Mouse (Mus musculus): ENCODE measurements at regions not wholly inside any gene's neighbourhood (a gene's known extent, or its start where the extent isn't known, plus 50 kb on each side); places are given as distances from the start of the nearest gene placed in this dataset.

DNA sequence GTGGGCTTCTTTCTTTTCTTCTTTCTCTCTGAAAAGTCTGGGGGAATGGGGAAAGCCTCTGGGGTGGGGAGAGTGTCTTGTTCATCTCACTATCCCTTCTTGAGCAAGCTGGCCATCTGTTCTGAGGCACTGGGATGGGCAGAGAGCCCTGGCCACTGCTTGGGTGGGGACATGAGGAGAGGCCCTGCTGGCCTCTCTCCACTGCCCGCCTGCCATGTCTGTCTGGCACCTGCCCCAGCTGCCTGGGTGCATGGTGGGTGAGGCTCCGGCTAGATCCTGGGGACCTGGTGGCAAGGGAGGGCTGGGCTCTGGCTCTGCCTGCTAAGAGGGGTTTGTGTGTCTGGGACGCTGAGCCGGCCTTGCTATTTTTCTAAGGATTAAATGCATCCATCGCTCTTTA lies 70.3 kb downstream of the Uncx start:
- Histone ChIP-seq H3K4me2 (ENCODE audit: low read depth, low read length) (no peak overlapping the region), H3K36me3 (ENCODE audit: control insufficient read depth, insufficient read depth) (no peaks in the 10 kb centered on the region), H3K9ac (ENCODE audit: low read length) (no peak overlapping the region), H3K4me1 (ENCODE audit: control insufficient read depth, insufficient read depth, low read length) (no peaks in the 10 kb centered on the region), H3K27ac (ENCODE audit: low read length) (no peak overlapping the region), H3K9me3 (replicated peaks; ENCODE audit: control insufficient read depth, low read length) (no peaks in the 10 kb centered on the region), H3K4me3 (ENCODE audit: low read length) (no peak overlapping the region), H3K27me3 (ENCODE audit: control insufficient read depth, insufficient read depth, low read length) (peaks cover 6% of the 10 kb centered on the region)
- WGBS, result 71% methylated on average over 5 of the region's 5 CpGs
- ATAC-seq (replicated peaks; ENCODE audit: extremely low read depth, insufficient read depth, low FRiP score), result no peak

DNA sequence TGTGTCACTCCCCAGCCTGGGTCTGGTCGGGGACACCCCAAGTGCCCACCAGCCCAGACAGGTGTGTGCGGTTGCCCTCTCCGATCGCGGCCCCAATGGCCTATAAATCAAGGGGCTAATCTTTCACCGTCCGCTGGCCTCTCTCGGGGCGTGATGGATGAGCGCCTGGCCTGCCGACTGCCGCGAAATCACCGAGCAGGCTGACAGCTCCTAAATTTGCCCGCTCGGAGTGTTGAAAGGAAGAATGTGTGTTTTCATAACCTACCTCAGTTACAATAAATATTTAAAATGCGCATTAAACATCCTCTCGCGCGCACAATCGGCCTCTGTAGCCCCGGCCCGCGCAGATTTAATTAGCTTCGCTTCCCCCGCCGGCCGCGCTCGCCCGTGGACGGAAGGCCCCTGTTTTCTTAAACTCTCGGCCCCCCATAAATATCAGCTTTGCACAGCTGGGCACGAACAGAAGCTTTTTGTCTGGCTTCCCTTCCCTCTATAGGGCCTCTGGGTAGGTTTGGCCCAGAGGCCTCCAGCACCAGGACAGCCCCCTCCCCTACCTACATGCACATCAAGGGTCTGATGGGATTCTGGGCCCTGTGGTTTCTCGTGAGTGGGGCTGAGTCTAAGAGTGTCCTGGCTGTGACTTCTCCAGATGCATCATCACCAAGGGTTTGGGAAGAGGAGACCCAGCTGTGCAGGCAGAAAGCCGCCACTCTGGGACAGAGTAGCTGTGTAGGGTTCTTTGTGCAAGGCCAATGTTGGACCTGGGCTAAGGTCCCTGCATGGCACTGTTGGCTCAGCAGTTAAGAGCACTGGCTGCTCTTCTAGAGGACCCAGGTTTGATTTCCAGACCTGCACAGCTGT lies 76.2 kb downstream of the Uncx start:
- Histone ChIP-seq H3K4me3 (ENCODE audit: low read length) (no peak overlapping the region), H3K9me3 (replicated peaks; ENCODE audit: control insufficient read depth, low read length) (no peaks in the 10 kb centered on the region), H3K4me2 (ENCODE audit: low read depth, low read length) (no peak overlapping the region), H3K4me1 (ENCODE audit: control insufficient read depth, insufficient read depth, low read length) (no peaks in the 10 kb centered on the region), H3K9ac (ENCODE audit: low read length) (no peak overlapping the region), H3K27ac (ENCODE audit: low read length) (no peak overlapping the region), H3K36me3 (ENCODE audit: control insufficient read depth, insufficient read depth) (no peaks in the 10 kb centered on the region), H3K27me3 (ENCODE audit: control insufficient read depth, insufficient read depth, low read length) (peaks cover 16% of the 10 kb centered on the region)
- ATAC-seq (replicated peaks; ENCODE audit: extremely low read depth, insufficient read depth, low FRiP score), result no peak
- WGBS, result 36% methylated on average over 36 of the region's 36 CpGs

DNA sequence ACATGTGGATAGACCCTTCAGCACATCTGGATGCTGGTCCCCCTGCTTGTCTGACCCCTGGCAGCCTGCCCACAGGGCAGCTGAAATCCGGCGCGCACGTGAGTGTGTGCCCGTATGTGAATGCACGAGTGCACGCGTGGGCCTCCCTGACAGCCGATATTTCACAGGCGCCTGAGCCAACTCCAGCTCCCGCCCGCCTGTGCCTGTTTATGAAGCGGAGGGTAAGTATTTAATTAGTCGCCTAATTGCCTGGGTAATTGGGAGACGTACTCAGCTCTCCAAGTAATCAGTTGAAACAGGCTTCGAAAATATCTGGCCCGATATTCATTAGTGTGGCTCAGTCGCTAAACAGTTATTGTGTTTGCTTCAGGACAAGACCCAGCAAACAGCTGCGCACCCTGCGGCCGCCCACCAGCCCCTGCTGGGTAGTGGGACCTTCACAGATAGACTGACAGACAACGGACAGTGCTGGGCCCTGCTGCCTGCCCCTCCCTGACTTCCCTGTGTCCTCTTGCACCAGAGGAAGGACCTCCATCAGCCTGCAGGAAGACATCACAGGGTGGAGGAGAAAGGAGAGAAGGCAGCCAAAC lies 82.7 kb downstream of the Uncx start:
- H3K9me3 ChIP-seq (replicated peaks; ENCODE audit: control insufficient read depth, low read length), result peaks cover 4% of the 10 kb centered on the region; the same call in 1 of the 2 replicates
- H3K4me1 ChIP-seq (ENCODE audit: control insufficient read depth, insufficient read depth, low read length), result no peaks in the 10 kb centered on the region
- 80% methylated on average over 22 of the region's 22 CpGs for WGBS
- H3K27ac ChIP-seq (ENCODE audit: low read length), result no peak overlapping the region
- H3K4me2 ChIP-seq (ENCODE audit: low read depth, low read length), result no peak overlapping the region
- no peaks in the 10 kb centered on the region for H3K36me3 ChIP-seq (ENCODE audit: control insufficient read depth, insufficient read depth)
- H3K4me3 ChIP-seq (ENCODE audit: low read length), result no peak overlapping the region
- H3K9ac ChIP-seq (ENCODE audit: low read length), result no peak overlapping the region
- no peak for ATAC-seq (replicated peaks; ENCODE audit: extremely low read depth, insufficient read depth, low FRiP score)
- 0 out of 2 replicates have a peak, but pooled peaks cover 2% of the 10 kb centered on the region for H3K27me3 ChIP-seq (ENCODE audit: control insufficient read depth, insufficient read depth, low read length)

DNA sequence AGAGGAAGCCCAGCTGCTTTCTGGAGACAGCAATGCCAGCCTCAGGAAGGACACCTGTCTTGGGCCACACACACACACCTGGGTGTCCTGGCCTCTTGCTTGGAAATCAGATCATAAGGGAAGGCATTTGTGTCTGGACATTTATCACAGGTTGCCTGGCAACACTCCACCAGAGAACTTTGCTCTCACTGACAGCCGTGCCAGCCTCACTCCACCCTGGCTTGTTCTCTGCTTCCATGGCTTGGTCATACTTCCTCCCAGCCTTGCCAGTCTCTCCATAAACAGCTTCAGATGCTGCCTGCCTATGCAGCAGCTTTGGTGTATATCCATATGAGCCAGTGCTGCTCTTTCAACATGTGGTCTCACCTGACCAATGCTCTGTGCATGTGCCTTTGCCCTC lies 84.3 kb downstream of the Uncx start:
- Histone ChIP-seq H3K4me2 (ENCODE audit: low read depth, low read length) (no peak overlapping the region), H3K9ac (ENCODE audit: low read length) (no peak overlapping the region), H3K9me3 (replicated peaks; ENCODE audit: control insufficient read depth, low read length) (peaks cover 4% of the 10 kb centered on the region; the same call in 1 of the 2 replicates), H3K4me3 (ENCODE audit: low read length) (no peak overlapping the region), H3K27me3 (ENCODE audit: control insufficient read depth, insufficient read depth, low read length) (0 out of 2 replicates have a peak, but pooled peaks cover 2% of the 10 kb centered on the region), H3K36me3 (ENCODE audit: control insufficient read depth, insufficient read depth) (no peaks in the 10 kb centered on the region), H3K4me1 (ENCODE audit: control insufficient read depth, insufficient read depth, low read length) (no peaks in the 10 kb centered on the region), H3K27ac (ENCODE audit: low read length) (no peak overlapping the region)
- no peak for ATAC-seq (replicated peaks; ENCODE audit: extremely low read depth, insufficient read depth, low FRiP score)
- WGBS, result 40% methylated on average over 1 of the region's 1 CpGs

DNA sequence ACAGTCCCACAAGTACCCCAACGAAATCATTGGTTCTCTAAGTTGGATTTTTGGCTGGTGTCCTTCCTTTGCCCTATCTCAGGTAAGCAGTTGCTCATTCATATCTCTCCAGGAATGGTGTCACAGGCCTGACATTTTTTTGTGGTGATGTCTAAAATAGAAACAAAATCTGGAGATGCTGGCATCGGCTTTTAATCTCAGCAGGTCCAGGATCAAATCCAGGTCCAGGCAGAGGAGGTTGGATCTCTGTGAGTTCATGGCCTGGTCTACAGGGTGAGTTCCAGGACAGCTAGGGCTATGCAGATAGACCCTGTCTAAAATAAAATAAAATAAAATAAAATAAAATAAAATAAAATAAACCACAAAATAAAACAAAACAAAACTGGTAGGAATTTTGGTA lies 93.7 kb downstream of the Uncx start:
- Histone ChIP-seq H3K4me1 (ENCODE audit: control insufficient read depth, insufficient read depth, low read length) (no peaks in the 10 kb centered on the region), H3K9me3 (replicated peaks; ENCODE audit: control insufficient read depth, low read length) (no peaks in the 10 kb centered on the region; the same call in 1 of the 2 replicates), H3K36me3 (ENCODE audit: control insufficient read depth, insufficient read depth) (no peaks in the 10 kb centered on the region), H3K27ac (ENCODE audit: low read length) (no peak overlapping the region), H3K4me2 (ENCODE audit: low read depth, low read length) (no peak overlapping the region), H3K4me3 (ENCODE audit: low read length) (no peak overlapping the region), H3K27me3 (ENCODE audit: control insufficient read depth, insufficient read depth, low read length) (no peaks in the 10 kb centered on the region), H3K9ac (ENCODE audit: low read length) (no peak overlapping the region)
- ATAC-seq (replicated peaks; ENCODE audit: extremely low read depth, insufficient read depth, low FRiP score), result no peak
- WGBS, result 75% methylated on average over 2 of the region's 2 CpGs

DNA sequence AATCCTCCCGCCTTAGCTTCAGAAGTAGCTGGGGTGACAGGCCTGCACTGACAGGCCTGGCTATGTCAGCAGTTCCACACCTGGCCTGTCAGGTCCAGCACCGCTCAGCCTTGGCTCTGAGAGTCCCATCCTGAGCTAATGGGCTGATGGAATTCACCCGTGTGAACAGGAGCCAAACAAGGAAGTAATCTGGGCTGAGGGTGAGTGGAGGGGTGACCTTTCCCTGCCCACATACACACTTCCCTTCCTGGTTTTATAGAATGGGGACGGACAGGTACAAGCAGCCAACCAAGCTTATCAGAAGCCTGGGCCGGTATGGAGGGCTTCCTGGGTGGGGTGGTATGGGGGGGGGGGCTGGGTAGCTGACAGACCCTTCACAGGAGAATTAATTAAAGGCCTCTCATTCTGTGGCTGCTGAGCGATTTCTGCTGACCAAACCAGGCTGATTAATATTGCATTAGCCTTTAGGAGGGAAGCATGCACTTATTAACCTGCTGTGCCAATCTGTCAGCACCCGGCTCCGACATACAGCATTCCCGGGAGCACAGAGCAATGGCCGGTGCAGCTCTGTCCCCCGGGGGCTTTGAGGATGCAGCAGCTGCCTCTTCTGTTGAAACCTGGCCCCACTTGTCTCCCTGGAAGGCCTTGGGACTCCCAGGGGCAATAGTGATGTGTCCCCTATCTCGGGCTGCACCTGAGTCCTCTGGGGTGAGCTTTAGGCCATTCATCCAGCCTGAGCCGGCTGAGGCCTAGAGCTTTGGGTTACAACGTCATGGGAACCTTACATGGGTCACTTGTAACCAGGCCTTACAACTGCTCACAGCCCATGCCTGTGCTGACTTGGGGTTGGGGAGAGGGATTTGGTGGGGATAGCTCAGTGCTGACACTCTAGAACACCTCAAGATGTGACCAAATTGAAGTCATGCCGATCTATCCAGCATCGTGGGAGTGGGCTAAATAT lies 95.2 kb downstream of the Micall2 start:
- Histone ChIP-seq H3K9me3 (replicated peaks; ENCODE audit: control insufficient read depth, low read length) (peaks cover 4% of the 10 kb centered on the region), H3K9ac (ENCODE audit: low read length) (no peak overlapping the region), H3K4me3 (ENCODE audit: low read length) (no peak overlapping the region), H3K27ac (ENCODE audit: low read length) (no peak overlapping the region), H3K27me3 (ENCODE audit: control insufficient read depth, insufficient read depth, low read length) (no peaks in the 10 kb centered on the region), H3K4me1 (ENCODE audit: control insufficient read depth, insufficient read depth, low read length) (no peaks in the 10 kb centered on the region), H3K36me3 (ENCODE audit: control insufficient read depth, insufficient read depth) (no peaks in the 10 kb centered on the region), H3K4me2 (ENCODE audit: low read depth, low read length) (no peak overlapping the region)
- WGBS, result 64% methylated on average over 16 of the region's 16 CpGs
- no peak for ATAC-seq (replicated peaks; ENCODE audit: extremely low read depth, insufficient read depth, low FRiP score)

DNA sequence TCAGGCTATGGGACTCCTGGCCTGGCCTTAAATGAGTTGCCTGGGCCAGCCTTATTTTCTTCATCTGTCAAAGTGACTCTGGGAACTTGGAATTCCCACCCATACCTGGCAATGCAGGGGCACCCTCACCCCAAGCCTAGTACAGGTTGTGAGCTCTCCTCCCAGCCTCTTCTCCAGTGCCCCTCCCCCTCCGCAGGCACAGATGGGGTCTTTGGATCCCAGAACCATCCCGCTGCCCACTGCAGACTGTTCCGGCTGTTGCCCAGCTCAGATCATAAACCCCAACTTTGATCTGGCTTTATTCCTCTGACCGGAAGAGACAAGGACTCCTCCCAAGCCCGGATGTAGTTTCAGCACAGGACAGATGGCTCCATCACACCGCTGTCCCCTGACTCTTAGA lies 91.3 kb downstream of the Micall2 start:
- peaks cover 4% of the 10 kb centered on the region for H3K9me3 ChIP-seq (replicated peaks; ENCODE audit: control insufficient read depth, low read length)
- H3K27ac ChIP-seq (ENCODE audit: low read length), result no peak overlapping the region
- no peak overlapping the region for H3K4me2 ChIP-seq (ENCODE audit: low read depth, low read length)
- no peak overlapping the region for H3K4me3 ChIP-seq (ENCODE audit: low read length)
- H3K27me3 ChIP-seq (ENCODE audit: control insufficient read depth, insufficient read depth, low read length), result 0 out of 2 replicates have a peak, but pooled peaks cover 7% of the 10 kb centered on the region
- H3K36me3 ChIP-seq (ENCODE audit: control insufficient read depth, insufficient read depth), result no peaks in the 10 kb centered on the region
- no peaks in the 10 kb centered on the region for H3K4me1 ChIP-seq (ENCODE audit: control insufficient read depth, insufficient read depth, low read length)
- H3K9ac ChIP-seq (ENCODE audit: low read length), result no peak overlapping the region
- WGBS, result 82% methylated on average over 6 of the region's 6 CpGs
- no peak for ATAC-seq (replicated peaks; ENCODE audit: extremely low read depth, insufficient read depth, low FRiP score)

DNA sequence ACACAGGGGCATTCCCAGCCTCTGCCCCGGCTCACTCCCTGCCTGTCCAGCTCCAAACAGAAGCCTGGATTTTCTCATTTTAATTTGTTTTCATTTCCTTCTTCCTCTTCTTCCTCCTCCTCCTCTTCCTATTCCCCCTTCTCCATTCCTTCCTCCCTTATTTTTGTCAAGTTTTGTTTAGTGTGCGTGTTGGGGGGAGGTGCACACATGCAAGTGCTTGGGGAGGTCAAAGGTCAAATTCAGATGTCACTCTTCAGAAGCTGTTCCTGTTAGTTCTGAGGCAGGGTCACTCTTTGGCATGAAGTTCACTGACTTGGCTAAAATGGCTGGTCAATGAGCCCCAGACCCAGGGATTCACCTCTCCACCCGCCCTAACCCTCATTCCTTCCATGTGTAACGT lies 85.1 kb downstream of the Micall2 start:
- WGBS, result 46% methylated on average over 4 of the region's 4 CpGs
- Histone ChIP-seq H3K4me1 (ENCODE audit: control insufficient read depth, insufficient read depth, low read length) (no peaks in the 10 kb centered on the region), H3K36me3 (ENCODE audit: control insufficient read depth, insufficient read depth) (no peaks in the 10 kb centered on the region), H3K27ac (ENCODE audit: low read length) (no peak overlapping the region), H3K27me3 (ENCODE audit: control insufficient read depth, insufficient read depth, low read length) (peaks cover 10% of the 10 kb centered on the region), H3K9ac (ENCODE audit: low read length) (no peak overlapping the region), H3K9me3 (replicated peaks; ENCODE audit: control insufficient read depth, low read length) (no peaks in the 10 kb centered on the region; the same call in 1 of the 2 replicates), H3K4me2 (ENCODE audit: low read depth, low read length) (no peak overlapping the region), H3K4me3 (ENCODE audit: low read length) (no peak overlapping the region)
- no peak for ATAC-seq (replicated peaks; ENCODE audit: extremely low read depth, insufficient read depth, low FRiP score)

All from heart, embryonic 16.5 days (tissue).